Mouse (Mus musculus) stomach, postnatal 0 days (tissue): Measurements from ENCODE around the gene Ulk4.

Experiments used
- CTCF ChIP-seq: IDR thresholded peaks from 2 replicates; pipeline ENCODE4 v1.5.1; 2016; ENCODE audit warnings: antibody characterized with exemption, low read depth, mild to moderate bottlenecking, moderate library complexity
- EP300 ChIP-seq: optimal IDR thresholded peaks from 2 replicates; pipeline ENCODE3; 2016; ENCODE audit warnings: antibody characterized with exemption

GRCm38 (mm10) chr9:121044471-121045206 is 232.4 kb downstream of the Ulk4 start:
- TF ChIP-seq CTCF (no peak), EP300 (no peak)
